Mouse (Mus musculus): ENCODE measurements around the gene Itga4. TPM values are rescaled to one million over a fixed set of nuclear protein-coding genes. Genes with fewer than 3 reads are reported as not detected.
A peak's percentile ranks its signal among the peaks of the same experiment; 100 is the strongest.

Gene Itga4
- polyA plus RNA-seq, 1 experiment from 2014 or later = 3.8 TPM

DNA sequence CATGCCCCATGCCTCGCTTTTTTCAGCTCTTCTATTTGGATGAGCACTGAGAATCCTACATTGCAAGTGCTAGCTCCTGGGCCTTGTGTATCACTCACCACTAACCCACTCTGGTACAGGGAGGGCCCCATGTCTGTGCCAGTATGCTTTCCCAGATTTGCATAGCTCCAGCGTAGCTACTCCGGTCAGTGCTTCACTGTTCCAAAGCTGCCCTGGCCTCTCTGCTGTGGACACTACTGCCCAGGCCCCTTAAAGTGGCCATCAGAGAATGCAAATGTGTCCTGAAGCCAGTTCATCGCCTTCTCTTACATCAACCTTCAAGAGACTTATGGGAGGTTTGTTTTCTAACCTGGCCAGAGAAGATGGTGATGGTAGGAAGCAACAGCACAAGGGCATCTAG lies 114.7 kb downstream of the Itga4 start:
- ATAC-seq (ENCODE audit: insufficient number of reproducible peaks, insufficient read depth, low FRiP score, low read depth) = no peak
- WGBS = 83% methylated on average over 4 of the region's 4 CpGs
- peak overlapping the region; percentile 31; the same call in 1 of the 2 replicates for H3K4me2 ChIP-seq (ENCODE audit: low read length)
- H3K9me3 ChIP-seq (ENCODE audit: control insufficient read depth, low read length) = no peaks in the 10 kb centered on the region
- H3K4me3 ChIP-seq (ENCODE audit: control insufficient read depth in 1 of 2, insufficient read depth in 1 of 2, low read depth in 1 of 2, low read length in 2 of 2) = no peak overlapping the region
- no peaks in the 10 kb centered on the region for H3K36me3 ChIP-seq (ENCODE audit: control insufficient read depth, insufficient read depth, low read length)
- H3K9ac ChIP-seq (ENCODE audit: low read length) = no peak overlapping the region
- H3K27ac ChIP-seq (replicated peaks in 1 of 2; ENCODE audit: control insufficient read depth in 1 of 2, insufficient read depth in 1 of 2, low read depth in 2 of 2, low read length in 2 of 2) = no peak overlapping the region
- no peaks in the 10 kb centered on the region for H3K4me1 ChIP-seq (ENCODE audit: control insufficient read depth in 2 of 2, insufficient read depth in 2 of 2, low read length in 2 of 2)
- H3K27me3 ChIP-seq (ENCODE audit: control insufficient read depth, insufficient read depth, low read length) = no peaks in the 10 kb centered on the region

DNA sequence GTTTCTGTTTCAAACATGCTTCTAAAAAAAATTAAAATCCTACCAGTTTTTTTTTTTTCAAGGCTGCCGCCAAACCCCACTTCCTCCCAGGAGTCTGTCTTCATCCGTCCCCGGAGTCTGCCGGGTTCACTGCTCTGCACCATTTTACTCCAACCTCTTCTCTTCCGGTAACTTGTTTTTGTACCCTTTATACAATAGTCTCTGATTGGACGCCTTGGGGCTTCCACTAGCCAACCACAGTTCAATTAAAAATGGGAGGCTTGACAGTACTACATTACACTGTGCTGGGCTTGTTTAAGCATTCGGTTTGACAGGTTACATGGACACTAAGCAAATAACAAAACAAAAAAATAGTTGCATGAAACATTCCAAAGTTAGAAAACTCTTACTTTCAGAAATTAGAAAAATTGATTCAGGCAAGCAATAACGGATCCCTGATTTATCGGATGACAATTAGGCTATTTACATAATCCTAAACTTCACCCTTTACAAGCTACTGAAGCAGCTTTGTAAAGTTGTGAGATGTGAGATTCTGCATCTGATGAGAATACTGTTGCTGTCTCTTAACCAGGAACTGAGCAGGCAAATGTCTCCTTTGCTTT lies 115.6 kb downstream of the Itga4 start:
- ATAC-seq (ENCODE audit: insufficient number of reproducible peaks, insufficient read depth, low FRiP score, low read depth) = no peak
- H3K4me3 ChIP-seq (ENCODE audit: control insufficient read depth in 1 of 2, insufficient read depth in 1 of 2, low read depth in 1 of 2, low read length in 2 of 2) = no peak overlapping the region

DNA sequence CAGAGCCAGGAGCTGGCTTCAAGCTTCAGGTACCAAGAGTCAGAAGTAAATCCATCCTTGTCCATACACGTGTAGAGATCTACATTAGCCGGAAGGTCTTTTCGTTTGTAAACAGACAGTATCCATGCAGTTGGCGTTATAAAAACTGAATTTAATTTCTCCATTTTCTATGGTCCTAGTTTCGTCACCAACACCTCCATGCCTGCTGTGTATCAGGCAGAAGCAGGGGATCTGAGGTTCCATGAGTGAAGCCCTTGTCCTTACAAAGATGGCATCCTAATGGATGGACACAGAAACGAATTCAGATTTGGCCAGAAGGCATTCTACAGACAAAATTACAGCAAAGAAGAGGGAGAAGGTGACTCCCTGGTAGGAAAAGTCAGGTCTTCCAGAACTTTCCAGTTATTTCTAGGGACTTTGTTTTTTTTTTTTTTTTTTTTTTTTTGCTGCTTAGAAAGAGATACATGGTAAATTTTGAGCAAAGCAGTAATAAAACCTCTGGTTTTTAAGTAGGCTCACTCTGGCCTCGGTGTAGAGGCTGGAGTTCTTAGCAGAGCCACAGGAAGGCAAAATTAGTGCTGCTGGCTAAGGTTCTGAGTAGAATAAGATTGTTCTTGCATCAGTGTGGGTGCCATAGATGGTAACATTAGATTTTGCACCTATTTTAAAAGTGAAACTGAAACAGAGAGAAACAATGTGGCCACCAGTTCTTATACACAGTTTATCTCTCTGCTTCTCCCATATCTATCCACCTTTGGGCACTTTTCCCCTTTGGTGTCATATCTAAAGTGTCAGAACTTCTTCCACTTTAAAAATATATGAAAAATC lies 116.3 kb downstream of the Itga4 start:
- Histone ChIP-seq H3K4me3 (ENCODE audit: control insufficient read depth in 1 of 2, insufficient read depth in 1 of 2, low read depth in 1 of 2, low read length in 2 of 2) (no peak overlapping the region), H3K4me2 (ENCODE audit: low read length) (no peak overlapping the region), H3K4me1 (ENCODE audit: control insufficient read depth in 2 of 2, insufficient read depth in 2 of 2, low read length in 2 of 2) (no peaks in the 10 kb centered on the region), H3K27ac (replicated peaks in 1 of 2; ENCODE audit: control insufficient read depth in 1 of 2, insufficient read depth in 1 of 2, low read depth in 2 of 2, low read length in 2 of 2) (no peak overlapping the region), H3K9ac (ENCODE audit: low read length) (no peak overlapping the region), H3K9me3 (ENCODE audit: control insufficient read depth, low read length) (no peaks in the 10 kb centered on the region), H3K27me3 (ENCODE audit: control insufficient read depth, insufficient read depth, low read length) (no peaks in the 10 kb centered on the region), H3K36me3 (ENCODE audit: control insufficient read depth, insufficient read depth, low read length) (no peaks in the 10 kb centered on the region)
- 86% methylated on average over 7 of the region's 7 CpGs for WGBS
- ATAC-seq (ENCODE audit: insufficient number of reproducible peaks, insufficient read depth, low FRiP score, low read depth) = no peak

More for the DNA sequence above, 115.6 kb downstream of the Itga4 start:
- Histone ChIP-seq H3K27ac (replicated peaks in 1 of 2; ENCODE audit: control insufficient read depth in 1 of 2, insufficient read depth in 1 of 2, low read depth in 2 of 2, low read length in 2 of 2) (no peak overlapping the region), H3K9ac (ENCODE audit: low read length) (no peak overlapping the region), H3K27me3 (ENCODE audit: control insufficient read depth, insufficient read depth, low read length) (no peaks in the 10 kb centered on the region), H3K4me2 (ENCODE audit: low read length) (peak overlapping the region; percentile 31; the same call in 1 of the 2 replicates), H3K4me1 (ENCODE audit: control insufficient read depth in 2 of 2, insufficient read depth in 2 of 2, low read length in 2 of 2) (no peaks in the 10 kb centered on the region), H3K36me3 (ENCODE audit: control insufficient read depth, insufficient read depth, low read length) (no peaks in the 10 kb centered on the region), H3K9me3 (ENCODE audit: control insufficient read depth, low read length) (no peaks in the 10 kb centered on the region)
- 79% methylated on average over 9 of the region's 9 CpGs for WGBS

DNA sequence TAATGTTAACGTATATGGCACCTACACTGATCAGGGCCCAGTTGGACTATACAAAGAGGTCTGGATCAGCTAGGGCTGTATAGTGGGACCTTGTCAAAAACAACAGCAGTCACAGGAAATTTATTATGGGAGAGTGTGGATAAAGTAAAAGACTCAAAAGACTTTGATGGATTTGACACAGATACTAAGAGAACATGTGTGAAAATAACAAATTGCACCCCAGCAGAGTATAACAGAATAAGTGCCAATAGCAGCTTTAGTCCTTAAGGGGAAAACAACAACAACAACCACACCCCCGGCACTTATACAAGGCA lies 116.9 kb downstream of the Itga4 start:
- Histone ChIP-seq H3K4me3 (ENCODE audit: control insufficient read depth in 1 of 2, insufficient read depth in 1 of 2, low read depth in 1 of 2, low read length in 2 of 2) (no peak overlapping the region), H3K4me2 (ENCODE audit: low read length) (no peak overlapping the region), H3K9ac (ENCODE audit: low read length) (no peak overlapping the region), H3K4me1 (ENCODE audit: control insufficient read depth in 2 of 2, insufficient read depth in 2 of 2, low read length in 2 of 2) (no peaks in the 10 kb centered on the region), H3K9me3 (ENCODE audit: control insufficient read depth, low read length) (no peaks in the 10 kb centered on the region), H3K36me3 (ENCODE audit: control insufficient read depth, insufficient read depth, low read length) (no peaks in the 10 kb centered on the region), H3K27me3 (ENCODE audit: control insufficient read depth, insufficient read depth, low read length) (no peaks in the 10 kb centered on the region), H3K27ac (replicated peaks in 1 of 2; ENCODE audit: control insufficient read depth in 1 of 2, insufficient read depth in 1 of 2, low read depth in 2 of 2, low read length in 2 of 2) (no peak overlapping the region)
- WGBS = 69% methylated on average over 2 of the region's 2 CpGs
- no peak for ATAC-seq (ENCODE audit: insufficient number of reproducible peaks, insufficient read depth, low FRiP score, low read depth)

DNA sequence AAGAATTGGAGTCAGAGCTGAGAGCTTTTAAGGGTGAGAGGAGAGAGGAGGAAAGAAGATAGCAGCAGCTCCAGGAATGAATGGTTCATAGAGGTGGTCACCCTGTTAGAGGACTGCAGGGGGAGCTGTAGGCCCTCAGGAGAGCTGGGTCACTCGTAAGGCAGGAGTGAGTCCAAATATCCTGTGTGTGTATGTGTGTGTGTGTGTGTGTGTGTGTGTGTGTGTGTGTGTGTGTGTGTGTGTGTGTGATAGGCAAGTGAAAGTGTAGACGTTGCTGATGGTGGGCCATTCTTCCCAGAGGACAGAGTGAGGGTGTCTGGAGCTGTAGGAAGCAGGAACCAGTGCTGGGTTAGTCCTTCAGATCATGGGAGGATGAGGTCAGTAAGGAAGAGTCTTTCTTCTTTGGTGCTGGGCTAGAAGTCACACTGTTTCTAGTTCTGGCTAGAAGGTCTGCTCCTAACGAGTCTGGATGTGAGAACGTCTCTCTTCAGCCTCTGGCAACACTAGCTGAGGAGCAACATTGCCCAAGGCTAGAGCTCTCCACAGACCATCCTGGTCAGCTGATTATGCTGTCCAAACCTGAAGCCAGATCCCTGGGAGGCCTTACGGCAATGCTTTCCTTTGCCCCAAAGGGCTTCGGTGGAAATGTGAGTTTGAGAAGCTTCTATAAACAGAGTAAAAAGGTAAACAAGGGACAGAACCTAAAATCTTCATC lies 117.4 kb downstream of the Itga4 start:
- Histone ChIP-seq H3K9ac (ENCODE audit: low read length) (no peak overlapping the region), H3K9me3 (ENCODE audit: control insufficient read depth, low read length) (no peaks in the 10 kb centered on the region), H3K27ac (replicated peaks in 1 of 2; ENCODE audit: control insufficient read depth in 1 of 2, insufficient read depth in 1 of 2, low read depth in 2 of 2, low read length in 2 of 2) (no peak overlapping the region), H3K4me3 (ENCODE audit: control insufficient read depth in 1 of 2, insufficient read depth in 1 of 2, low read depth in 1 of 2, low read length in 2 of 2) (no peak overlapping the region), H3K4me2 (ENCODE audit: low read length) (no peak overlapping the region), H3K36me3 (ENCODE audit: control insufficient read depth, insufficient read depth, low read length) (no peaks in the 10 kb centered on the region), H3K27me3 (ENCODE audit: control insufficient read depth, insufficient read depth, low read length) (no peaks in the 10 kb centered on the region), H3K4me1 (ENCODE audit: control insufficient read depth in 2 of 2, insufficient read depth in 2 of 2, low read length in 2 of 2) (no peaks in the 10 kb centered on the region)
- WGBS = 38% methylated on average over 6 of the region's 6 CpGs
- ATAC-seq (ENCODE audit: insufficient number of reproducible peaks, insufficient read depth, low FRiP score, low read depth) = no peak

DNA sequence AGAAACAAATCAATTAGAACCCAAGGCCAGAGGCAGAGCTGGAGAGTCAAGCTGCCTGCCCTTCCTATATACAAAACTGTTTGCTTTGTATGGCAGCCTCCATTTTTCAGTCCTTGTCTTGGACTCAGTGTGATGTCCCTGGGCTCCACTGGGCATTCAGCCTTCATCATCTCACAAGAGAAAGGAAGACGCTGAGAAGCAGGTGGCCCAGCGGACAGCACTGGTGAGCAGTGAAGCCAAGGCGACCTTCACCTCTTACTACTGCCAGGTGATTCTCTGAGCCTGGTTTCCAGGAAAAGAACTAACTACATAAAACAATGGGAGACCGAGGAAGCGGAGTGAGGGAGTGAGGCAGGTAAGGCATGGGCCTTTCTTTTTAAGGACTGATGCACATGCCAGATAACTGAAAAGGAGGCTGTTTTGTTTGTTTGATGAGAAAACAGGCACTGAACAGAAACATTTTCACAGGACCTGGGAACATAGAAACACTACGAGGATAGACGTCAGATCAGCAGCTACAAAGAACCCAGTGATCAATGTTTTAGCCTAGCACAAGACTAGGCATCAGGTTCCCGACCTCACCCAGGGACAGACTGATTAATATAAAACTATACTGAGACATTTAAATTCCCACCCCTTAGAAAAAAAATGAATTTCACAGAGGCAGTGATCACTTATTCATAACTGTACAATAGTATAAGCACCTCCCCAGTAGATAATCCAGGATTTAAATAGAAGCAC lies 123.3 kb downstream of the Itga4 start:
- ATAC-seq (ENCODE audit: insufficient number of reproducible peaks, insufficient read depth, low FRiP score, low read depth) = no peak
- WGBS = 74% methylated on average over 8 of the region's 8 CpGs

More for the DNA sequence above, 123.3 kb downstream of the Itga4 start:
- no peaks in the 10 kb centered on the region for H3K4me1 ChIP-seq (ENCODE audit: control insufficient read depth in 2 of 2, insufficient read depth in 2 of 2, low read length in 2 of 2)
- H3K9ac ChIP-seq (ENCODE audit: low read length) = no peak overlapping the region
- H3K27ac ChIP-seq (replicated peaks in 1 of 2; ENCODE audit: control insufficient read depth in 1 of 2, insufficient read depth in 1 of 2, low read depth in 2 of 2, low read length in 2 of 2) = no peak overlapping the region
- no peak overlapping the region for H3K4me3 ChIP-seq (ENCODE audit: control insufficient read depth in 1 of 2, insufficient read depth in 1 of 2, low read depth in 1 of 2, low read length in 2 of 2)
- no peaks in the 10 kb centered on the region for H3K27me3 ChIP-seq (ENCODE audit: control insufficient read depth, insufficient read depth, low read length)
- no peak overlapping the region for H3K4me2 ChIP-seq (ENCODE audit: low read length)
- H3K9me3 ChIP-seq (ENCODE audit: control insufficient read depth, low read length) = no peaks in the 10 kb centered on the region
- H3K36me3 ChIP-seq (ENCODE audit: control insufficient read depth, insufficient read depth, low read length) = no peaks in the 10 kb centered on the region

All from heart, embryonic 14.5 days (tissue).